Mouse (Mus musculus): Measurements from ENCODE around the gene Pdpr.
"Not testable (repeated sequence)": the region's sequence is repeated elsewhere in the genome, so short reads cannot be mapped to it uniquely, and the experiment has no call there.

Pdpr gene

DNA sequence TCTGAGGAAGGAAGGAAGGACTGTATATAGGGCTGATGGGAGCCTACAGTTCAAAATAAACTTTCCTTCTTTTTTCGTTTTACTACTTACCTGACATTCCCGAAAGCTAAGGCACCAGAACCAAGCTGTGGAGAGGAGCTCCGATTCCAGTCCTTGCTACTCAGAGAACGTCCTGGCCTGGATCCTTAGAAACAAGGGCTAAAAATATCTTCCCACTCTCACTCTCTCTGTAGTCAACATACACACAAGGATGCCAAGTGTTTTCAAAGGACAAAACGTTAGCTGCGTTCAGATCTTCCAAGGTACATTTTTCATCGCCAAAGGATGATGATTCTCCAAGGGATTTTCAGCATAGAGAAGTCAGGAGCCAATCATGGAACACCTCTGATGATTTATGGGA is 2.7 kb upstream of the Pdpr start:
- DNase-seq (ENCODE audit: low read depth) = no peak

DNA sequence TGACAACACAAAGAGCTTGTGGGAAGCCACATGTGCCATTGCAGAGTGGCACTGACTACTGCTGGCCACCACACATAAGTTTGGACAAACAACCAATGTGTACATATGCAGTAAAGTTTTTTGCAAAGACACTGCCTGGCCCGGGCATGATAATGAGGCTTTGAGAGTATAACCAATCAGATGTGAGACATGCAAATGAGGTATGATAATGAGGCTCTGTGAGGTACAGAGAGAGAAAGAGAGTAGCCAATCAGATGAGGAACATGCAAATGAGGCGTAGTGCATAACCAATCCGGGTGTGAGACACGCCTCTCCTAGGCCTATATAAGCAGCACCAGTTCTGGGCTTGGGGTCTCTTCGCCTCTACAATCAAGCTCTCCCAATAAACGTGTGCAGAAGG is 2.1 kb upstream of the Pdpr start, which contains the start of gene Clec18a:
Clec18a (minus strand) TSS at position 101 of the 400 bp plus-strand sequence.
- not testable (repeated sequence) for DNase-seq (ENCODE audit: low read depth)

GRCm38 (mm10) chr8:111094719-111095302 is 381 bp downstream of the Pdpr start:
- DNase-seq (ENCODE audit: low read depth) = peak; percentile 53

GRCm38 (mm10) chr8:111114891-111115290 is 20.5 kb downstream of the Pdpr start:
- no peak for DNase-seq (ENCODE audit: low read depth)

GRCm38 (mm10) chr8:111119481-111119880 is 25.1 kb downstream of the Pdpr start:
- DNase-seq (ENCODE audit: low read depth) = no peak

DNA sequence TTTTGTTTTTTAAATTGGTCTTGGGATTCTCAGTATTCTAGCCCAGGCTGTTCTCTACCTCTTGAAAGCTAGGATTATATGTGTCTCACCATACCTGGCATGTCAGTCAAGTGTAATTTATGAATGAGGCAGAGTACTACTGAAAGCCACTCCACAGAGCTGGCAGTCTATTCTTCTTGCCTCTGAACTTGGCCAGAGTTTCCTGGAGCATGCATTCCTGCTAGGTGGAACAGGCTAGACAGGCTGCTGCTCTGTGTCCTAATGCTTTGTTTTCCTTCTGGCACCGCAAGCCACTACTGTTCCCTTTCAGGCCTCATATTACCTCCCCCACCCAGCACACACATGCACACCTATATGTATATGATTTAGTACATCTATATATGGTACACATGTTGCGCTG is 36.3 kb downstream of the Pdpr start:
- DNase-seq (ENCODE audit: low read depth) = no peak

DNA sequence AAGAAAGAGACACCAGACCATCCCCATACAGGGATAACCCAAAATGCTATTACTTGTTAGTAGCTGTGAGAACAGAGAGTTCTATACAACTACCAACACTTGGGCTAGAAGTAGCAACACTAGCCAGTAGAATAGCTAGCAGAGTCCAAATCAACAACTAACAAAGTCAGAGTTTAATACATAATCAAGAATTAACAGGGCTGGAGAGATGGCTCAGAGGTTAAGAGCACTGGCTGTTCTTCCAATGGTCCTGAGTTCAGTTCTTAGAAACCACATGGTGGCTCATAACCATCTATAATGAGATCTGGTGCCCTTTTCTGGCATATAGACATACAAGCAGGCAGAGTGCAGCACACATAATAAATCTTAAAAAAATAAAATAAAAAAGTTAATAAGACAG is 48.1 kb downstream of the Pdpr start:
- no peak for DNase-seq (ENCODE audit: low read depth)

DNA sequence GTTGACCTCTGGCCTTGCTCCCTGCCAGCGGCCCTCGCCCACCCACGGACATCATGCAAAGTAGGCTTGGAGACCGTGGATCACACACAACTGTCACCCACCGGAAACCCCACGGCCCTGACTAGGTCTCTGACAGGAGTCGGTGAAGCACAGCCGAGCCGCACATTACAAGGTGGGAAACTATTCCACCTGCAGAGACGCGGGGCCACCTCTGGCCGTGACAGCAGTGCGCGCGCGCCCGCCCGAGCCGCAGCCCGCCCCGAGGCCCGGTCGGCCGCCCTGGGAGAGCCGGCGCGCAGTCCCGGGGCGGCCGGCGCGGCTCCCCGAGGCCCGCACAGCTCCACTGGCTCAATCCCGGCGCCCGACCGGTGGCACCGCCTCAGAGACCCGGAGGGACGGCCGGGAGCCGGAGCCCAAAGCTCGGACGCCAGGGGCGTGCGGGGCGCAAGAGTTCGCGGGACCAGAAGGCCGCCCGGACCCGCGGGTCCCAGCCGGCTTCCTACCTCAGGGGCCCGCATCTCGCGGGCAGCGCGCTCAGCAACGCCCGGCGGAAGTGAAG is 50.5 kb downstream of the Pdpr start:
- DNase-seq (ENCODE audit: low read depth) = peak; percentile 45

GRCm38 (mm10) chr8:111145460-111146012 is 51.1 kb downstream of the Pdpr start:
- peak; percentile 93 for DNase-seq (ENCODE audit: low read depth)

GRCm38 (mm10) chr8:111155721-111156436 is 61.4 kb downstream of the Pdpr start:
- DNase-seq (ENCODE audit: low read depth) = no peak

- DNase-seq (ENCODE audit: low read depth) = peak; percentile 51
Measured at GRCm38 (mm10) chr8:111157617-111158016, 63.2 kb downstream of the Pdpr start.

GRCm38 (mm10) chr8:111171661-111172060 is 77.2 kb downstream of the Pdpr start:
- DNase-seq (ENCODE audit: low read depth) = no peak

GRCm38 (mm10) chr8:111185472-111185947 is 91.1 kb downstream of the Pdpr start:
- DNase-seq (ENCODE audit: low read depth) = no peak
